Mouse (Mus musculus) ZHBTc4 (cell line): ENCODE results near the gene Gm20388.
"Not testable (repeated sequence)": the region's sequence is repeated elsewhere in the genome, so short reads cannot be mapped to it uniquely, and the experiment has no call there.

ENCODE experiments used
- DNase-seq: peaks from one replicate; pipeline ENCODE4 v3.0.0-alpha.2; 2011; ENCODE audit warnings: low read depth, low spot score

Gm20388 gene

GRCm38 (mm10) chr8:120673298-120673697, 762.7 kb downstream of the Gm20388 start:
- no peak for DNase-seq

DNA sequence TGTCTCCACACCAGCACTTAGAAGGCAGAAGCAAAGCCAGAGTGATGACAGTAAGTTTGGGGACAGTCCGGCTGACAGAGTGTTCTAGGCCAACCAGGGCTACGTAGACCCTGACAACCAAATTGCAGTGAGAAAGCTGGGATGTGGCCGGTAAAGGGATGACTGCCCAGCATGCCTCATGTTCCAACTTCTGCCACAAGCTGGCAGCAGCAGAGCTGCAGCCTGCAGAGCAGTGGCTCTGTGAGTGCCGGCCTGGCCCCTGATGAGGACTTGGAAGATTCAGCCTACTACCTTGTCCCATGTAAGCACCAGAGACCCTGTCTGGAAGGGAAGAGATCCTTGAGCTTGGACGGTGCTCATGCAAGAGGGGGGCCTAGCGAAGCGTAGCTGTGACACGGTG, 765.1 kb downstream of the Gm20388 start:
- no peak for DNase-seq

DNA sequence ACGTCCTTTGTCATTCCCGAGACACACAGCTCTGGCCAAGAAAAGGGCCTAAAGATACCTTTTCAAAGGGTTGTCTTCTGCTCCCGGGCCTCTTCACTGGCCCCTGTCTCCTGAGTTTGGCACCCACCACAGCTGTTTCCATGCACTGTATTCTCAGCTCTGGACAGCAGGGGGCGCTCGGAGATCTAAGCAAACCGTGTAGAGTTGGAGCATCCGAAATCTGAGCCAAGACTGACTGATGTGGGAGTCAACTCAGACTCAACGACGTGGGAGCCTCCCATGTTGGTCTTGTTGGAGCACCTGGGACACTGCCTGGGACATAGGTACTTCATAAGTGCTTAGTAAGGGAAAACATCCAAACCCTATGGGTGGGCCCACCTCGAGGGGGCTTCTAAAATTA, 767.8 kb downstream of the Gm20388 start:
- peak; percentile 89 for DNase-seq

GRCm38 (mm10) chr8:120679629-120680387, 769.2 kb downstream of the Gm20388 start:
- DNase-seq: no peak

GRCm38 (mm10) chr8:120680405-120680804, 769.8 kb downstream of the Gm20388 start:
- not testable (repeated sequence) for DNase-seq

- DNase-seq: no peak
Observed at GRCm38 (mm10) chr8:120681113-120681512, 770.5 kb downstream of the Gm20388 start.

- peak; percentile 84 for DNase-seq
Observed at GRCm38 (mm10) chr8:120683602-120684001, 773.0 kb downstream of the Gm20388 start.

- DNase-seq: no peak
Observed at GRCm38 (mm10) chr8:120684082-120684481, 773.4 kb downstream of the Gm20388 start.

- DNase-seq: peak; percentile 58
Observed at GRCm38 (mm10) chr8:120685097-120685496, 774.5 kb downstream of the Gm20388 start.

DNA sequence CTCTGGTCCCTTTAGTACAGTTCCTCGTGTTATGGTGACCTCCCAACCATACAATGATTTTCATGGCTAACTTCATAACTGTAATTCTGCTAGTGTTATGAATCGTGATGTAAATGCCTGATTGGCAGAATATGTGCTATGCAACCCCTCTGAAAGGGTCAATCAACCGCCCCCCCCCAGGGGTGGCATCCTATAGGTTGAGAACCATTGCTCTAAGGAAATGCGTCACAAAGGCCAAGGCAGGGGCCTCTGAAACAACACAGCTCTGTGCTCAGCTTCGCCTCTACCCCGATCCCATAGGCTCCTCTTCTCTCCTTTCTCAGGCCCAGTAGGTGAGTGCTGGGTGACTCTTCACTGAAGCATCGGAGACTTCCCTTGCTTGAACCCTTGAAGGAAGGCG, 775.0 kb downstream of the Gm20388 start:
- no peak for DNase-seq

GRCm38 (mm10) chr8:120686051-120686450, 775.4 kb downstream of the Gm20388 start:
- no peak for DNase-seq

- no peak for DNase-seq
Observed at GRCm38 (mm10) chr8:120686576-120686975, 775.9 kb downstream of the Gm20388 start.

DNA sequence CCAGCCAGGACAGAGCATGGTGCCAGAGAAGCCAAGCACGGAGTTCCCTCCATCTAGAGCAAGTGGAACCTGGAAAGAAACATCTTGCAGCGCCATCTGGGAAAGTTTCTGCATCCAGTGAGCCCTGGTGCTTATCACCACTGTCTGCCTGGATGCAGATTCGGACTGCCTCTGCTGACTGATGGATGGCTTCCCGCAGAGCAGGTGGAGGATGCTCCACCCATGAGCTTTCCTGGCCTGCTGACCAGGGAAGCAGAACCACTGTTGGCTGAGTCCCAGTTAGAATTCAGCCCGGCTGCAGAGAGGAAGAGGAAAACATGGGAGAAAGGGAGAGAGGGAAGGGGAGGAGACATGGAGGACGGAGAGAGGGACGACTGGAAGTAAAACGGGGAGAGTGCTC, 777.1 kb downstream of the Gm20388 start:
- DNase-seq: no peak

DNA sequence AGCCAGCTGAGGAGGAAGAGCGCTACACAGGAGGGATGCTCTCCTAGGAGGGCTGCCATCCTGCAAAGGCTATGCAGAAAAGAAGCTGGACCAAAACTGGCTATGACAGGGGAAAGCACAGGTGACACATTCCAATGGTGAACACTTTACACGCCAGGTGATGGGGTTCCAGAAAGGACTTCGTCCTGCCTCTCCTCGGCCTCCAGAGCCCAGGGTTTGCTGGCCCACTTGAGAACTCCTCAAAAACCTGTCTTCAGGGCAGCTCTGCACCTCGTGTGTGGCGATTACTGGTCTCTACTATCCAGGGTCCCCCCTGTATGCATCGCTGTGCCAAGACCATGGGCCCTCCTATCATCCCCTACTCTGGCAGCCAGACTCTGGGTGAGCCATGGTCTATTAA, 777.9 kb downstream of the Gm20388 start:
- no peak for DNase-seq

DNA sequence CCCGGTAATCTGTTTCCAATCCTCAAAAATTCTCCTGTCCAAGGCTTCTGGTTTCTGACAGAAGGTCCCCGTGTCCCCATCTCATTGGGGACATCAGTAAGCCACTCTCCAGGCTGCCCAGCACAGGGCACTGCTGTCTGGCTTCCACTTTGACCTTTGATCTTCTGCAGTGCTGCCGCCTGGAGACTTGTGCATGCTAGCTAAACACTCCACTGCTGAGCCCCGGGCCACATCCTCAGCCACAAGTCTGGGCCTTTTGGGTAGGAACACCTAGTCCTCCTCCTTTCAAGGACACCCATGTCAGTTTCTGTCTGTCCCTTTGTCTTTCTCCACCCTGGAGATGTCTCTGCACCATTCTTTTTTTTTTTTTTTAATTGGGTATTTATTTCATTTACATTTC, 782.3 kb downstream of the Gm20388 start:
- no peak for DNase-seq

- DNase-seq: peak; percentile 93
Observed at GRCm38 (mm10) chr8:120693861-120694493, 783.3 kb downstream of the Gm20388 start.

- no peak for DNase-seq
Observed at GRCm38 (mm10) chr8:120696401-120697153, 785.9 kb downstream of the Gm20388 start.

- no peak for DNase-seq
Observed at GRCm38 (mm10) chr8:120697154-120697978, 786.7 kb downstream of the Gm20388 start.

DNA sequence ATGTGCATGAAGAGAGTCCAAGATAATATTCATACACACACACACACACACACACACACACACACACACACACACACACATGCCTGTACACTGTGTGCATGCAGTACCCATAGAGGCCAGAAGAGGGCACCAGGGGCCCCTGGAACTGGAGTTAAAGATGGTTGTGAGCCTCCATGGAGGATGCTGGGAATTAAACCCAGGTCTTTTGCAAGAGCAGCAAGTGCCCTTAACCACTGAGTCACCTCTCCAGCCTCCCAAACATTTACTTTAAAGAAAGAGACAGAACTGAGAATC, 787.3 kb downstream of the Gm20388 start:
- DNase-seq: peak; percentile 68

GRCm38 (mm10) chr8:120698426-120698825, 787.8 kb downstream of the Gm20388 start:
- DNase-seq: no peak

- no peak for DNase-seq
Observed at GRCm38 (mm10) chr8:120699079-120699478, 788.4 kb downstream of the Gm20388 start.

DNA sequence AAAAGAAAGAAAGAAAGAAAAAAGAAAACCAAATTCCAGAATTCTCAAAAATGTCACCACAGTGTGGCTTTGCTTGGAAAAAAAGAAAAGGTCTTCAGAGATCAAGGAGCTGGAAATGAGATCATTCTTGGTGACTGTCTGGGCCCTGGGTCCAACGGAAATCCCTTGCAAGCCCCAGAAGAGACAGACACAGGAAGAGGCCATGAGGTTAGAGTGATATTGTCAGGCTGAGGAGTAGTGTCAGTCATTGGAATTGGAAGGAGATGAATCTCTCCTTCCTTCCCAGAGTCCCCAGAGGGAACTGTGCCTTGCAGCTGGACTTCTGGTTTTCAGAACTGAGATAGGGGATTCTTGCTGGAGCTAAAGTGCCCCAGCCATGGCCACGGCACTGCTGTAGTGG, 788.9 kb downstream of the Gm20388 start:
- no peak for DNase-seq
